Mouse (Mus musculus): Measurements from ENCODE around the gene Fscn3.

- TF ChIP-seq POLR2A (IDR thresholded peaks at IDR 0.05; ENCODE audit: low read depth, low read length) (no peak), CTCF (IDR thresholded peaks at IDR 0.05; ENCODE audit: borderline replicate concordance, insufficient read depth, low read length) (no peak)
These were observed 17.5 kb upstream of the Fscn3 start for GRCm38 (mm10) chr6:28410053-28410452.

All from embryonic fibroblast, embryonic 13.5 days (primary cell).